Mouse (Mus musculus): Measurements from ENCODE around the gene Rora.

Rora gene

DNA sequence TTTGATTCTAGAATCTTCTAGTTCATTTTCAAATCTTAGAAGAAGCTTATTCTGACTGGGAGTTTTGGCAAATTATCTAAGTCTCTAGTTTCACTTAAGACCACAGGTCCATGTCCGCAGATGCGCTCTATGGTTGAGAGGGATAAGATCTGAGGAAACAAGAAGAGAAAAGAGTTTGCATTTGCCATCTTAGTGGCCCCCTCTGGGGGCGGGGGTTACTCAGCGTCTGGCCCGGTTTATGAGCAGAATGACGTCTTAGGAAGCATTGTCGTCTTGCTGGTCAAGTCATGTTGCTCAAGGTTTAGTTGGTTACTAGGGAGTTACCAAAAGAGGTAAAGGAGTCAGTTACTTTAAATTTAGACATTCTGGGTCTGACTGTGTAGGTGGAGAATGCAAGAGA is 686.8 kb downstream of the Rora start:
- DNase-seq (ENCODE audit: low read depth, low spot score): no peak

DNA sequence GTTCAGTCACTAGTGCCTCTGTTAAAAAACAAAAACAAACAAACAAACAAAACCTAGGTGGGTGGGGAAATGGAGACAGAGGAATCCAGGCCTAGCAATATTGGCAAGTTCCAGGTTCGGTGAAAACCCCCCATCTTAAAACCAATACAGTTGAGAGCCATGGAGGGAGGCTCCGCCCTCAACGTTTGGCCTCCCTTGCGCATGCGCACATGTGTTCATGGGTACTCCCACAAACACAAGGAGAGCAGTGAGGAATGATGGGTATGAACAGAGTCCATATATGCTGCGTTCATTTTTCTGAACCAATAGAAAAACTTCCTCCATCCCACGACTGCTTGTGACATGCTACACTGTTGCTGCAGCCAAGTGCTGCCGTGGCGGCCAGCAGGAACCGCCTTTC is 690.3 kb downstream of the Rora start:
- no peak for DNase-seq (ENCODE audit: low read depth, low spot score)

DNA sequence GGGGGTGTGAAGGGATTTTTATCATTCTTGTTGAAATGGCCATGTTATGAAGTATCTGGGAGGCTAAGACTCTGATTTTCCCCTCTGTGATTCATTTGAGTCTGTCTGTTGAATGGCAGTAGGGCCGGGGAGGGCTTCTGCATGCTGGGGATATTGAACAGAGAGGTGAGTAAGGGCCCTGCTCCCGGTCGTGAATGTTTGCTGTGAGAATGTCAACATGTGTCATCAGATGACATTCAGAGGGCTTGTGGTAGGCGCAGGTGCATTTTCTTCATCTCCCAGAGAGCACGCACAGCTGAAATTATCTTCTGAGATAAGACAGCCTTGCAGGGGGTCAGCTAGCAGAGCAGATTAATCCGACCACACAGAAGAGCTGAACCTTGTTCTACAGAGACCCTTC is 692.0 kb downstream of the Rora start:
- no peak for DNase-seq (ENCODE audit: low read depth, low spot score)

- no peak for DNase-seq (ENCODE audit: low read depth, low spot score)
These were observed 694.2 kb downstream of the Rora start for GRCm38 (mm10) chr9:69347796-69348195.

DNA sequence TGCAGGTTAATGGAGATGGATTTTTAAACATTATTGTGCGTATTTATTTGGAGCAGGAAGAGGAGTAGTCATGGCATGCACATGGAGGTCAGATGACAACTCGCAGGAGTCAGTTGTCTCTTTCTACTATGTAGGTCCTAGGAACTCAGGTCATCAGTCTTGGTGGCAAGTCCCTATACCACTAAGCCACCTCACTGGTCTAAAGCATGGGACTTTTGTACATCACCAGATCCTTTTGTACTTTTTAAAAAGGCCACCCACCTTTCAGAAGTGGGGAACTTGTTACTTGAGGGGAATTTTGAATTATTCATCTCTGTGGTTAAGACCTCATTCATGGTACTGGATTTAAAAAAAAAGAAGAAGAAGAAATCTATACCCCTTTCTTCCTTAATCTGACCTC is 696.0 kb downstream of the Rora start:
- no peak for DNase-seq (ENCODE audit: low read depth, low spot score)

DNA sequence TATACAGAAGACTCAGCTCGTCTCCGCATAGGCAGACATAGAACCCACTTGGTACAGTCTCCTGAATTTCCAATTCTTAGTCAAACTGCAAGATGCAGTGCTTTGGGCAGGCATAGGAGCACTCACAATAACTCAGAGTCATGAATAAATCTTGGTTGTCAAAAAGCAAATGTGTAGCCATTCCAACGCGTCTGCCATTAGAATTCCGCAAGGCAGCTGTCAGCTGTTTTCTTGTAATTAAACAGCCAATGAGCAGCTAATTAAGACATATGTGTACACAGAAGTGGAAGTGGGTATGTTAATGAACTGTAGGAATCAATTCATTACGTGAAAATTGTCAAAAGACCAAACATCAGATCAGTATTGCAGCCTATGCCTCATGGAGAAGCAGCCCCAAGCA is 700.6 kb downstream of the Rora start:
- DNase-seq (ENCODE audit: low read depth, low spot score): no peak

- DNase-seq (ENCODE audit: low read depth, low spot score): no peak
These were observed 704.2 kb downstream of the Rora start for GRCm38 (mm10) chr9:69357834-69358233.

DNA sequence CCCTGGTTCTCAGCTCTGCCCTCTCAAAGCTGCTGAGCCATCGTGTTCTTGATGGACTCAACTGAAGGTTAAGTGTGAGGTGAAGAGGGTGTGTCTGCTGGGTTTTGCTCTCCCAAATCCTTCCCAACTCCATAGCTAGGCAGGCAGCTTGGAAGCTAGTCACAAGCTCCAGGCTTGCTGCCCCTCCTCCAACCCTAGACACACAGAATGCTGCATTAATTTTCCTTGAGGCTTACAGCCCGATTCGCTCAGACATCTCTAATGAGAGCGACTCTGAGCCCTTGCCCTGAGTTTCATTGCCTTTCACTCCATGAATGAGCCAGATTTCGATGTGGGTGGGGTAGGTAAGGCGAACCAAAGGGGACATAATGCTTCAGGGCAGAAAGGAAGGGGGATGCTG is 705.2 kb downstream of the Rora start:
- DNase-seq (ENCODE audit: low read depth, low spot score): no peak

GRCm38 (mm10) chr9:69361951-69362445 is 708.4 kb downstream of the Rora start:
- DNase-seq (ENCODE audit: low read depth, low spot score): no peak

- no peak for DNase-seq (ENCODE audit: low read depth, low spot score)
These were observed 709.2 kb downstream of the Rora start for GRCm38 (mm10) chr9:69362766-69363165.

DNA sequence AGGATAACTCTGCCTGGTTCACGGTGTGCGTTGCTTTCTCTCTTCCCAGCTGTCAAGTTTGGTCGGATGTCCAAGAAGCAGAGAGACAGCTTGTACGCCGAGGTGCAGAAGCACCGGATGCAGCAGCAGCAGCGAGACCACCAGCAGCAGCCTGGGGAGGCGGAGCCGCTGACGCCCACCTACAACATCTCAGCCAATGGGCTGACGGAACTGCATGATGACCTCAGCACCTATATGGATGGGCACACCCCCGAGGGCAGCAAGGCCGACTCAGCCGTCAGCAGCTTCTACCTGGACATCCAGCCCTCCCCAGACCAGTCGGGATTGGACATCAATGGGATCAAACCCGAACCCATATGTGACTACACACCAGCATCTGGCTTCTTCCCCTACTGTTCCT is 710.5 kb downstream of the Rora start:
- DNase-seq (ENCODE audit: low read depth, low spot score): no peak

GRCm38 (mm10) chr9:69367055-69367454 is 713.5 kb downstream of the Rora start:
- no peak for DNase-seq (ENCODE audit: low read depth, low spot score)

DNA sequence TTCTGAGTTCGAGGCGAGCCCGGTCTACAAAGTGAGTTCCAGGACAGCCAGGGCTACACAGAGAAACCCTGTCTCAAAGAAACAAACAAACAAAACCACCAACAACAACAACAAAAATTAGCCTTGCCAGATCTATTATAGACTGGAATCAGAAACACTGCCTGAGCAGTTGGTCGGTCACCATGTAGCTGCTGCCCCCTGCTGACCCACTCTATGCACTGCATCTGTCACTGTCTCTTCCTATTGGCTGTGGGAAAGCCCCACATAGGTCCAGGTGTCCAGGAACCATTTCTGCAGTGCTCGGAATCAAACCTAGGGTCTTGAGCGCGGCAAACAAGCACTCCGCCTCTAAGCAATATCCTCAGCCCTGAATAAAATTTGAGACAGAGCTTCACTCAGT is 714.5 kb downstream of the Rora start:
- peak; percentile 34 for DNase-seq (ENCODE audit: low read depth, low spot score)

DNA sequence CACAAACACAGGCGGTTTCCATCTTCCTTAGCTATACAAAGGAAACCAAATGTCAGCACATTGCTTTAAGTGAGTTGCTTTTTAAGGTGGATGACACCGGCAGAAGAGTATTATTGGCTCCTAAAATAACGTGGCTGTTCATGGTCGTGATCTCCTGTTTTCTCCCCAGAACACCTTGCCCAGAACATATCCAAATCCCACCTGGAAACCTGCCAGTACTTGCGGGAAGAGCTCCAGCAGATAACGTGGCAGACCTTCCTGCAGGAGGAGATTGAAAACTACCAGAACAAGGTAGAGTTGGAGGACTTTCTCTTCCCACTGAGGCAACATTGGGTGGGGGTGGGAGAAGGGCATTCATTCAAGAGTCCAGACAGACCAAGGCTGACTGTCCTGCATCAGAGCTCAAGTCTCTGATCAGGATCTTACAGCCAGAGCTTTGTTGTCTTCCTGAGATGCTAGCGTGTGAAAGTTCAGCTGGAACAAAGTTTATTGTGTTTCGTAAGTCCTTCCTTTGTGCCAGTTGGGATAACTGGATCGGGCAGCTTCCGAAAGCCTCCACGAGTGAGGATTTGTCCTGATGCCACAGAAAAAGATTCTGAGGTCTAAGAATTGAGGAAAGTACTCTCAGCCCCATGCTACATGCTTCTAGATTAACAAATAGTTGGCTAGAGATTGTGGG is 717.6 kb downstream of the Rora start:
- DNase-seq (ENCODE audit: low read depth, low spot score): no peak

GRCm38 (mm10) chr9:69372871-69373270 is 719.3 kb downstream of the Rora start:
- no peak for DNase-seq (ENCODE audit: low read depth, low spot score)

DNA sequence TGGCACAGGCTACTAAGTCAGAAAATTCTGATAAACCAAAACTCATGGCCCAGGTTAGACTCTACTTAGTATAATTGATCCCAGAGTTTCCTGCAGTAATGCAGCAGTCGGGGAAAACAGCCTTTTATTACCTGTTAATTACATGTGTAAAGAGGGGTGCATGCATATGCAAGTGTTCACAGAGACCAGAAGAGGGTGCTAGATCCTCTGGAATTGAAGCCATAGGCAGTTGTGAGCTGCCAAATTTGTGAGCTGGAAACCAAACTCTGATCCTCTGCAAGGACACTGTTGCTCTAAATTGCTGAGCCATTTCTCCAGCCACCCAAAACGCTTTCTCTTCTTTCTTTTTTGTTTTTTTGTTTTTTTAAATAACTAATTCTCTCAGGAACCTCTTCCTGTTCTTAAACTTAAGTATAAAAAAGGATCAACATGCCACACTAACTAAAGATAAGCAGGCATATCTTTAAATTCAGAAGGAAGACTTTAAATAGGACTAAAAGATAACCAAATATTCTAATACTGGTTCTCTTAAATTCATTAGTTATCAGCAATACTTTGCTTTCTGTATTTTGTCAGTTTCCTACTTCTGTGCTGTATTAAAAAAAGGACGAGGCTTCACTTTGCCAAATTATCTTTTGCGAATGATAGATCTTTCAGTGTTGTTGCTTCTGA is 723.5 kb downstream of the Rora start:
- DNase-seq (ENCODE audit: low read depth, low spot score): no peak

DNA sequence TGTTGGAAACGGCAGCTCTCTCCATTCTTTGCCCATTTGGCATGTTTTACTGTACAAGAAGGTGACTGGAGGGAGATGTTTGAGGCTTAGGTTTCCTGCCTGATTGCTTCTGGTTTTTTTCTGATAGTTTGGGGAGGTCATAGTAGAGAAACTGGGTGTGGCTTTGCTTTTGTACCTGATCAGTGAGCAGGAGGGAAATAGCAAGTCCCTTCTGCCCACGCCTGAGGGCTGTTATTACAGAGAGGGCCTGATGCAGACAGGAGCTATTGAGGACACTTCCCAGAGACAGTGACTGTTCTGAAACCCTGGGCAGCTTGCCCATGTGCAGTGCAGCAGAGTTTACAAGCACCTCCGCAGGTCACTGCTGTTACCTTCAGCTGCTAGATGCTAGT is 724.1 kb downstream of the Rora start:
- no peak for DNase-seq (ENCODE audit: low read depth, low spot score)

DNA sequence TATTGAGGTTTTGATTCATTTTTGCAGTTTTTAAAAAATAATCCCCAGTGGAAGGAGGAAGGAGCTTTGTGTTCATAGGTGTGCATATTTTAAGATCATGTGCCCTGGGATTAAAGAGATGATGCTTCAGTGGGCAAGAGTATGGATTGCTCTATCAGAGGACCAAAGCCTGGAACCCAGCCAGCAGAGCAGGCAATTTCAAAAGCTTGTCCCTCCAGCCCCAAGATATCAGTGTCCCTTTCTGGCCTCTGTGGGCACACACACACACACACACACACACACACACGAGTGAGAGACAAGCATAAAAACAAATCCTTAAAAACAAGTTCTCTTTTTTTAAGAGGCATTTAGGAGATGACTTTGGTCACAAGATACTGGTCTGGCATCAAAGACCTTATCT is 727.0 kb downstream of the Rora start:
- DNase-seq (ENCODE audit: low read depth, low spot score): no peak

GRCm38 (mm10) chr9:69381741-69382140 is 728.2 kb downstream of the Rora start:
- DNase-seq (ENCODE audit: low read depth, low spot score): no peak

DNA sequence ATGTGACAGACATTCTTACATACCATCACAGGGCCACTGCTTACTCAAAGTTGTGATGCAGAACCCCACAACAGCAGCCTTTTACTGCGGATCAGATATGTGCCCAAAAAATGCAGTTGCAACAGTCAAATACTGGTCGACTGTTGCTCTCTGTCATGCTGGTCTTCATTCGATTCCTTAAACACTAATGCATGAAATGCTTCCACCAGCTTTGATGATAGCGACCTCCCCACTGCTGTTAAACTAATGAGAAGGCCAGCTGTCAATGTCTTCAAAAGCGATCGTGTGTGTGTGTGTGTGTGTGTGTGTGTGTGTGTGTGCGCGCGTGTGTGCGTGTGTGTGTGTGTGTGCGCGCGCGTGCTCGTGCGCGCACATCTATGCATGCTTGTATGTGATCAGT is 730.9 kb downstream of the Rora start:
- no peak for DNase-seq (ENCODE audit: low read depth, low spot score)

DNA sequence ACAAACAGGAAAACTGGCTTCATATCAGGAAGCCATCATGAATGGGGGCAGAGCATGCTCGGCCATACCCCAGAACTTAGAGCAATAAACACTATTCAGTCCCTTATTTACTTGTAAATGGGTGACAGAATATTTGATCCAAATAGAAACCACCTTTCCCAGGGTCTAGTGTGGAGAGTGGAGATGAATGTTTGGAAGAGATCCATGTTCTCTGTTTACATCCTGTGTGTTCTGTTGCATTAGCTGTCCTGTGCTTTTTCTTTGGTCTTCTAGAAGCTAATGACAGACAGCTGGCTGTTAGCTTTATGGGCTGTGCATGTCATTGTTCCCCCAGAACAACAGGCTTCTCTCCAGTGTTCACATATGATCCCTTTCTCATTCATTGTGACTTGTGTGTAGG is 731.3 kb downstream of the Rora start:
- no peak for DNase-seq (ENCODE audit: low read depth, low spot score)

DNA sequence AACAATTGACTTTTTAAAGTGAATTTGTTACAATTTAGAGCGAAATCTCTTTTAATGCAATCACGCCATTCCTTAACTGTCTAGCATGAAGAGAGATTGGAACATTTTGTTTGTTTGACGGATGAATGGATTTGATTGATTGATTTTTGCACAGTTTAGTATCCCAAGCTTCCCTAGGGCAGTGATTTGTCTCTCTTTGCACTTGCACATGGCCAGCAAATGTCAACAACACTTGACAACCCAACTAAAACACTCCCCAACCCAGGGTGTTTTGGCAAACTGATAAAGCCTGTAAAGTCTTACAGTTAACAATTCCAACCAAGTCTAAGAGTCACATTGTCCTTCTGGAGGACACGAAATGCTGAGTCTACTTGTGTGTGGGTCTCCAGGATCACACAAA is 733.7 kb downstream of the Rora start:
- no peak for DNase-seq (ENCODE audit: low read depth, low spot score)

DNA sequence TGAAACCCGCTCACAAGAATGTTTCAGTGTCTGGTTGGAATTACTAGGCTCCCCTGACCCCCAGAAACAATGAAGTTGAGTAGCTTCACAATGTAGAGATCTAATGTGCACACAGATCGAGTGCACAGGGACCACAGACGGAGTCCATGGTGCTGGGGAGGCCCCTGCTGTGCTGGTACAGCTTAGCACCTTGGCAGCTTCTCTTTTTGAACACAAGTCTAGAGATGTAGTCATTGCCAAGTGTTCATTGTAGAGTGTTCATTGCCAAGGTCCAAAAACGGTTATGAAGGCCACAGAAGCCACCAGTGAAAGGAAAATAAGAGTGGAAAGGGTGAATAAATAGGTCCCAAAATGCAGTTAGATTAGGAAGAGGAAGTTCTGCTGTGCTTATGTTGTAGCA is 737.0 kb downstream of the Rora start:
- no peak for DNase-seq (ENCODE audit: low read depth, low spot score)

DNA sequence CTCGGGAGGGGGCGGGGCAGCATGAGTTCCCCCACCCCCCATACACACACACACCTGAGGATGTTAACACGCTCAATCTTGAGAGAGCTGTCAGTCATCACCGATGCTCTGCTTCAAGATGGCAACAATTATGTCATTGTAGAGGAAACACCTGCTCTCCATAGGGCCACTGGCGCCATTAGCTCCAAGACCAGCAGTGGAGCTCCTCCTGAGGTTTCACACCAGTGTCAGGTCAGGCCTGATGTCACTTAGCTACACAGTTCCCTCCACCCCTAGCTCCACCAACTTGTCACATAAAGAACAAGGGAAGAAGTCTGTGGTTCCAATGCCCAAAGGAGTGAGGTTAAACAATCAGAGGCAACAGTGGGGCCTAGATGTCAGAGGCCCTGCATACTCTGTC is 740.6 kb downstream of the Rora start:
- DNase-seq (ENCODE audit: low read depth, low spot score): no peak
